ENCODE assay signal across 8 mouse cellular contexts in genomic region chr9:108308141-108308540, GRCm38 (mm10). TPM values are rescaled to one million over a fixed set of nuclear protein-coding genes. Genes with fewer than 3 reads are reported as not detected.
DNase-seq lines count a peak whose midpoint lies in the region; ATAC-seq and TF ChIP-seq lines count a peak whose summit lies in the region.

No protein-coding gene starts in this region.

- no peaks in the 10 kb centered on the region for H3K27me3 ChIP-seq in spleen, adult 2 months (ENCODE audit: control insufficient read depth, insufficient read depth, low read length)
- no peaks in the 10 kb centered on the region for H3K27me3 ChIP-seq in limb, embryonic 15.5 days

- TF ChIP-seq POLR2A in spleen, adult 2 months (IDR thresholded peaks at IDR 0.05; ENCODE audit: low read depth, low read length), result no peak

- no peak overlapping the region for H3K9ac ChIP-seq in limb, embryonic 15.5 days

- H3K4me3 ChIP-seq in gastrocnemius, adult 2 months, result peak overlapping the region; percentile 100
- peak overlapping the region; percentile 93 for H3K4me3 ChIP-seq in spleen, adult 2 months (ENCODE audit: extremely low read depth, insufficient read depth, insufficient read length)
- H3K4me3 ChIP-seq in limb, embryonic 15.5 days, result peak overlapping the region; percentile 89

- peaks cover 6% of the 10 kb centered on the region for H3K36me3 ChIP-seq in spleen, adult 2 months (ENCODE audit: control insufficient read depth, insufficient read depth, low read length)
- peaks cover 14% of the 10 kb centered on the region for H3K36me3 ChIP-seq in limb, embryonic 15.5 days

- WGBS in spleen, adult 2 months, result 49% methylated on average over 2 of the region's 2 CpGs
- whole genome bisulfite sequencing in limb, embryonic 15.5 days, result 56% methylated on average over 2 of the region's 2 CpGs

- TF ChIP-seq CTCF in gastrocnemius, adult 2 months (IDR thresholded peaks at IDR 0.05), result no peak
- no peak for TF ChIP-seq CTCF in spleen, adult 2 months (IDR thresholded peaks at IDR 0.05; ENCODE audit: extremely low read depth, insufficient read depth, insufficient read length, insufficient replicate concordance)

- H3K27ac ChIP-seq in gastrocnemius, adult 2 months, result peak overlapping the region; percentile 100
- no peak overlapping the region for H3K27ac ChIP-seq in spleen, adult 2 months (ENCODE audit: insufficient read depth, low read length)
- no peak overlapping the region for H3K27ac ChIP-seq in limb, embryonic 15.5 days

- H3K4me2 ChIP-seq in limb, embryonic 15.5 days, result peak overlapping the region; percentile 65

- peaks cover 7% of the 10 kb centered on the region; the same call in 1 of the 2 replicates for H3K4me1 ChIP-seq in spleen, adult 2 months (ENCODE audit: control insufficient read depth, insufficient read depth, insufficient read length)
- H3K4me1 ChIP-seq in limb, embryonic 15.5 days, result peaks cover 26% of the 10 kb centered on the region

- ATAC-seq in limb, embryonic 15.5 days (ENCODE audit: insufficient number of reproducible peaks, low FRiP score, low TSS enrichment, low read depth), result no peak

- no peaks in the 10 kb centered on the region for H3K9me3 ChIP-seq in limb, embryonic 15.5 days

- intact Hi-C loops in gastrocnemius, adult 2 months (cut with DNase I), result no loop called here
- intact Hi-C loops in left cerebral cortex, postnatal 36 days (cut with DNase I), result loop anchor here (5.0 kb wide), 1 partner anchor 209 kb away; the partner anchor contains the start of gene Qrich1
- intact Hi-C loops in left cerebral cortex, postnatal 10 days (cut with DNase I), result no loop called here

- no peak for DNase-seq in gastrocnemius, adult 2 months
- DNase-seq in gastrocnemius, adult 8-10 months (ENCODE audit: low spot score in 2 of 2), result no peak
- DNase-seq in spleen, adult 2 months (ENCODE audit: low read depth in 1 of 2, low spot score in 2 of 2), result no peak
- no peak for DNase-seq in spleen, adult 18-20 months
- DNase-seq in T-cell, adult 2 months (ENCODE audit: low spot score), result no peak
- no peak for DNase-seq in left cerebral cortex, postnatal 36 days (ENCODE audit: low spot score in 2 of 2)
- no peak for DNase-seq in left cerebral cortex, postnatal 10 days (ENCODE audit: extremely low spot score in 1 of 2, low spot score in 2 of 2)

RNA-seq across cellular contexts. Expression of gene Tcta, which starts 2.2 kb away (rescaled TPM):
- 10 to 100 TPM; 27.0 to 35.1 TPM for total RNA-seq in gastrocnemius, adult 2 months (2021)
- total RNA-seq in gastrocnemius, adult 8-10 months (2022), result 10 to 100 TPM; 30.8 to 37.3 (median 34.3) TPM
- 17.9 and 19.7 TPM in 2 replicates for polyA plus RNA-seq in spleen, adult 2 months (2012; rRNA removed)
- 44.3 and 47.6 TPM in 2 replicates for polyA plus RNA-seq in limb, embryonic 15.5 days (2015; fragmentation: Nextera tagmentation; extraction: Ambion mirVana)
- 10 to 100 TPM; 29.2 to 41.4 TPM for total RNA-seq in left cerebral cortex, postnatal 36 days (2021)
- total RNA-seq in left cerebral cortex, postnatal 10 days (2021), result 10 to 100 TPM; 58.0 to 59.3 TPM

RNA-seq across cellular contexts. Expression of gene Rhoa, which starts 2.2 kb away (rescaled TPM):
- total RNA-seq in gastrocnemius, adult 2 months (2021), result 100 to 1,000 TPM in 1 of 2 experiments, 10 to 100 TPM in 1; 95.0 to 122 TPM
- total RNA-seq in gastrocnemius, adult 8-10 months (2022), result 100 to 1,000 TPM in 2 of 4 experiments, 10 to 100 TPM in 2; 87.6 to 104 (median 99.6) TPM
- 89.7 and 90.3 TPM in 2 replicates for polyA plus RNA-seq in spleen, adult 2 months (2012; rRNA removed)
- polyA plus RNA-seq in limb, embryonic 15.5 days (2015; fragmentation: Nextera tagmentation; extraction: Ambion mirVana), result 470 and 473 TPM in 2 replicates
- total RNA-seq in left cerebral cortex, postnatal 36 days (2021), result 100 to 1,000 TPM; 160 to 176 TPM
- total RNA-seq in left cerebral cortex, postnatal 10 days (2021), result 100 to 1,000 TPM; 209 to 216 TPM

RNA-seq across cellular contexts. Expression of gene Amt, which starts 11.5 kb away (rescaled TPM):
- total RNA-seq in gastrocnemius, adult 2 months (2021), result 1 to 10 TPM; 1.0 to 1.4 TPM
- 1 to 10 TPM in 1 of 4 experiments, under 1 TPM in 3; 0.32 to 1.3 (median 0.54) TPM for total RNA-seq in gastrocnemius, adult 8-10 months (2022)
- 1.7 and 3.1 TPM in 2 replicates for polyA plus RNA-seq in spleen, adult 2 months (2012; rRNA removed)
- polyA plus RNA-seq in limb, embryonic 15.5 days (2015; fragmentation: Nextera tagmentation; extraction: Ambion mirVana), result 8.3 and 9.5 TPM in 2 replicates
- total RNA-seq in left cerebral cortex, postnatal 36 days (2021), result 10 to 100 TPM; 29.5 to 34.0 TPM
- total RNA-seq in left cerebral cortex, postnatal 10 days (2021), result 10 to 100 TPM; 22.5 to 23.5 TPM

RNA-seq across cellular contexts. Expression of gene Nicn1, which starts 17.9 kb away (rescaled TPM):
- 10 to 100 TPM in 1 of 2 experiments, 1 to 10 TPM in 1; 9.3 to 11.9 TPM for total RNA-seq in gastrocnemius, adult 2 months (2021)
- 10 to 100 TPM in 3 of 4 experiments, 1 to 10 TPM in 1; 8.0 to 13.5 (median 12.4) TPM for total RNA-seq in gastrocnemius, adult 8-10 months (2022)
- 4.2 and 4.6 TPM in 2 replicates for polyA plus RNA-seq in spleen, adult 2 months (2012; rRNA removed)
- polyA plus RNA-seq in limb, embryonic 15.5 days (2015; fragmentation: Nextera tagmentation; extraction: Ambion mirVana), result 35.5 and 43.8 TPM in 2 replicates
- 100 to 1,000 TPM; 116 to 131 TPM for total RNA-seq in left cerebral cortex, postnatal 36 days (2021)
- total RNA-seq in left cerebral cortex, postnatal 10 days (2021), result 100 to 1,000 TPM; 118 to 122 TPM

RNA-seq across cellular contexts. Expression of gene Gpx1, which starts 30.6 kb away (rescaled TPM):
- 10 to 100 TPM; 54.9 to 69.4 TPM for total RNA-seq in gastrocnemius, adult 2 months (2021)
- total RNA-seq in gastrocnemius, adult 8-10 months (2022), result 10 to 100 TPM; 66.3 to 72.7 (median 68.8) TPM
- polyA plus RNA-seq in spleen, adult 2 months (2012; rRNA removed), result 2,084 and 2,100 TPM in 2 replicates
- polyA plus RNA-seq in limb, embryonic 15.5 days (2015; fragmentation: Nextera tagmentation; extraction: Ambion mirVana), result 621 and 657 TPM in 2 replicates
- 100 to 1,000 TPM; 105 to 110 TPM for total RNA-seq in left cerebral cortex, postnatal 36 days (2021)
- total RNA-seq in left cerebral cortex, postnatal 10 days (2021), result 10 to 100 TPM; 91.2 to 92.6 TPM

Comparison
In these comparisons a context has a peak if more than half of its experiments do, and no peak if none do; other contexts are left out.
1. RNA of gene Amt, which starts 11.5 kb away (total RNA-seq): 29.5 to 34.0 TPM in left cerebral cortex, postnatal 36 days and 22.5 to 23.5 TPM in left cerebral cortex, postnatal 10 days; 1.0 to 1.4 TPM in gastrocnemius, adult 2 months and 0.32 to 1.3 TPM in gastrocnemius, adult 8-10 months; every median in the first group is over 4 times any median in the second.
2. Peak in every context shown above with its lines, with median percentiles within 50 percentile points of each other: H3K4me3 ChIP-seq.